Mouse (Mus musculus): ENCODE results near the gene Glb1l. TPM values are rescaled to one million over a fixed set of nuclear protein-coding genes. Genes with fewer than 3 reads are reported as not detected.

Gene Glb1l
- polyA plus RNA-seq, 1 experiment from 2014 or later: 20.0 TPM

- Histone ChIP-seq H3K4me2 (replicated peaks) (no peak overlapping the region), H3K27ac (replicated peaks) (no peak overlapping the region), H3K9ac (replicated peaks) (no peak overlapping the region), H3K36me3 (no peaks in the 10 kb centered on the region), H3K27me3 (no peaks in the 10 kb centered on the region), H3K4me3 (no peak overlapping the region), H3K4me1 (no peaks in the 10 kb centered on the region), H3K9me3 (no peaks in the 10 kb centered on the region)
- no peak for ATAC-seq (replicated peaks)
Measured at GRCm38 (mm10) chr1:75158990-75159389, 51.6 kb downstream of the Glb1l start.

- WGBS: 59% methylated on average over 3 of the region's 3 CpGs
- H3K27me3 ChIP-seq: no peaks in the 10 kb centered on the region
Measured at GRCm38 (mm10) chr1:75155837-75156236, 54.8 kb downstream of the Glb1l start.

GRCm38 (mm10) chr1:75148727-75149126, 61.9 kb downstream of the Glb1l start:
- Histone ChIP-seq H3K9me3 (no peaks in the 10 kb centered on the region), H3K4me3 (no peak overlapping the region), H3K27me3 (no peaks in the 10 kb centered on the region), H3K27ac (replicated peaks) (no peak overlapping the region), H3K36me3 (peaks cover 40% of the 10 kb centered on the region), H3K9ac (replicated peaks) (no peak overlapping the region), H3K4me2 (replicated peaks) (no peak overlapping the region), H3K4me1 (peaks cover 9% of the 10 kb centered on the region)
- ATAC-seq (replicated peaks): no peak
- 89% methylated on average over 4 of the region's 4 CpGs for WGBS

More at GRCm38 (mm10) chr1:75155837-75156236, 54.8 kb downstream of the Glb1l start:
- H3K9ac ChIP-seq (replicated peaks): no peak overlapping the region
- H3K4me2 ChIP-seq (replicated peaks): no peak overlapping the region
- ATAC-seq (replicated peaks): no peak
- no peaks in the 10 kb centered on the region for H3K36me3 ChIP-seq
- no peaks in the 10 kb centered on the region for H3K4me1 ChIP-seq
- H3K4me3 ChIP-seq: no peak overlapping the region
- H3K9me3 ChIP-seq: no peaks in the 10 kb centered on the region
- no peak overlapping the region for H3K27ac ChIP-seq (replicated peaks)

Small RNAs within 50 kb of the gene (microRNA-seq; reads per million reads assigned to microRNA genes)
- not detected for gene Gm27943

Other genes with a start within 250 kb of the Glb1l start
- 7.0 and 7.7 TPM in 2 replicates for gene Nhej1, start 85.6 kb downstream of the Glb1l start, polyA plus RNA-seq (2015; fragmentation: Nextera tagmentation; extraction: Ambion mirVana)
- not detected in 2 replicates for gene Slc23a3, start 76.9 kb downstream of the Glb1l start, polyA plus RNA-seq (2015; fragmentation: Nextera tagmentation; extraction: Ambion mirVana)
- gene Cnppd1, start 68.1 kb downstream of the Glb1l start, polyA plus RNA-seq (2015; fragmentation: Nextera tagmentation; extraction: Ambion mirVana): 55.5 and 57.9 TPM in 2 replicates
- 91.2 and 103 TPM in 2 replicates for gene Retreg2, start 68.0 kb downstream of the Glb1l start, polyA plus RNA-seq (2015; fragmentation: Nextera tagmentation; extraction: Ambion mirVana)
- 40.4 and 42.9 TPM in 2 replicates for gene Zfand2b, start 42.2 kb downstream of the Glb1l start, polyA plus RNA-seq (2015; fragmentation: Nextera tagmentation; extraction: Ambion mirVana)
- gene Abcb6, start 30.4 kb downstream of the Glb1l start, polyA plus RNA-seq (2015; fragmentation: Nextera tagmentation; extraction: Ambion mirVana): 42.9 and 45.1 TPM in 2 replicates
- 26.3 and 28.6 TPM in 2 replicates for gene Ankzf1, start 18.7 kb downstream of the Glb1l start, polyA plus RNA-seq (2015; fragmentation: Nextera tagmentation; extraction: Ambion mirVana)
- 40.0 and 40.4 TPM in 2 replicates for gene Atg9a, start 18.6 kb downstream of the Glb1l start, polyA plus RNA-seq (2015; fragmentation: Nextera tagmentation; extraction: Ambion mirVana)
- 145 and 147 TPM in 2 replicates for gene Stk16, start within 50 bp of the Glb1l start, polyA plus RNA-seq (2015; fragmentation: Nextera tagmentation; extraction: Ambion mirVana)
- gene Tuba4a, start 9.1 kb upstream of the Glb1l start, polyA plus RNA-seq (2015; fragmentation: Nextera tagmentation; extraction: Ambion mirVana): 14.9 and 19.5 TPM in 2 replicates
- not detected in 2 replicates for gene A630095N17Rik, start 21.3 kb upstream of the Glb1l start, polyA plus RNA-seq (2015; fragmentation: Nextera tagmentation; extraction: Ambion mirVana)
- 53.0 and 54.0 TPM in 2 replicates for gene Dnajb2, start 25.6 kb upstream of the Glb1l start, polyA plus RNA-seq (2015; fragmentation: Nextera tagmentation; extraction: Ambion mirVana)
- gene Ptprn, start 53.7 kb upstream of the Glb1l start, polyA plus RNA-seq (2015; fragmentation: Nextera tagmentation; extraction: Ambion mirVana): 6.9 and 8.7 TPM in 2 replicates
- gene Resp18, start 67.6 kb upstream of the Glb1l start, polyA plus RNA-seq (2015; fragmentation: Nextera tagmentation; extraction: Ambion mirVana): 38.6 and 51.0 TPM in 2 replicates
- 162 and 163 TPM in 2 replicates for gene Dnpep, start 107.2 kb upstream of the Glb1l start, polyA plus RNA-seq (2015; fragmentation: Nextera tagmentation; extraction: Ambion mirVana)
- 1.0 and 1.2 TPM in 2 replicates for gene Des, start 149.5 kb upstream of the Glb1l start, polyA plus RNA-seq (2015; fragmentation: Nextera tagmentation; extraction: Ambion mirVana)
- gene Speg, start 164.5 kb upstream of the Glb1l start, polyA plus RNA-seq (2015; fragmentation: Nextera tagmentation; extraction: Ambion mirVana): 9.9 and 11.4 TPM in 2 replicates
- 62.3 and 77.8 TPM in 2 replicates for gene Gmppa, start 225.1 kb upstream of the Glb1l start, polyA plus RNA-seq (2015; fragmentation: Nextera tagmentation; extraction: Ambion mirVana)
- 2.8 and 4.1 TPM in 2 replicates for gene Asic4, start 239.6 kb upstream of the Glb1l start, polyA plus RNA-seq (2015; fragmentation: Nextera tagmentation; extraction: Ambion mirVana)

All from forebrain, embryonic 15.5 days (tissue).